Mouse (Mus musculus): ENCODE measurements around the gene Itga2b. TPM values are rescaled to one million over a fixed set of nuclear protein-coding genes. Genes with fewer than 3 reads are reported as not detected.
"Not testable (repeated sequence)": the region's sequence is repeated elsewhere in the genome, so short reads cannot be mapped to it uniquely, and the experiment has no call there.

The Itga2b gene
- total RNA-seq, 2 experiments from 2014 or later, result 3.5 to 4.5 TPM

DNA sequence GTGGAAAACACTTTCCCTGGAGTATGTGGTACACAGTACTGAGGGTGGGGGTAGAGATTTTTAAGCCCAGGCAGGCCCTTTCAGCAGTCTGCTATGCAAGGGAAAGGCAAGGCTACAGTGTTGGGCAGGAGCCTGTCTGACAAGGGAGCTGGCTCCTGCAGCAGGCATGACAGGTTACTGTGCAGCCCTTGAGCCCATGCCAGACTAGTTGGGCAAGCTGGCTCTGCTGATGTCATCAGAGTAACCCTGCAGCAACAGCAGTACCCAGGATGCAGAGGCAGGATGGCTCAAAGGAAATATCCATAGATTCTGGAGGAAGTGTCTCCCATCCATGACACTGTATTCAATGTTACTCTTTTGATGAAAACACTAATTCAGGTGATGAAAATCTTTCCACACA is 51.0 kb downstream of the Itga2b start:
- no peak for DNase-seq (ENCODE audit: low spot score)
- intact Hi-C loops (cut with DNase I), result no loop called here

DNA sequence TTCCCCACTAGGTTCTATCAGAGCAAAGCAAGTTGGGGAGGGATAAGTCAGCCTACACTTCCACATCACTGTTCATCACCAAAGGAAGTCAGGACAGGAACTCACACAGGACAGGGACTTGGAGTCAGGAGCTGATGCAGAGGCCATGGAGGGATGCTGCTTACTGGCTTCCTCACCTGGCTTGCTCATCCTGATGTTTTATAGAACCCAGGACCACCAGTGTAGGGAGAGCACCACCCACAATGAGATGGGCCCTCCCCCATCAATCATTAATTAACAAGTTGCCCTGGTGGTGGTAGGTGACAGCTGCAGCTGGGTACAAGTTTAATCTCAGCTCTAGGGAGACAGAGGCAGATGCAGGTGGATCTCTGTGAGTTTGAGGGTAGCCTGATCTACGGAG is 52.8 kb downstream of the Itga2b start:
- DNase-seq (ENCODE audit: low spot score), result no peak
- intact Hi-C loops (cut with DNase I), result no loop called here

DNA sequence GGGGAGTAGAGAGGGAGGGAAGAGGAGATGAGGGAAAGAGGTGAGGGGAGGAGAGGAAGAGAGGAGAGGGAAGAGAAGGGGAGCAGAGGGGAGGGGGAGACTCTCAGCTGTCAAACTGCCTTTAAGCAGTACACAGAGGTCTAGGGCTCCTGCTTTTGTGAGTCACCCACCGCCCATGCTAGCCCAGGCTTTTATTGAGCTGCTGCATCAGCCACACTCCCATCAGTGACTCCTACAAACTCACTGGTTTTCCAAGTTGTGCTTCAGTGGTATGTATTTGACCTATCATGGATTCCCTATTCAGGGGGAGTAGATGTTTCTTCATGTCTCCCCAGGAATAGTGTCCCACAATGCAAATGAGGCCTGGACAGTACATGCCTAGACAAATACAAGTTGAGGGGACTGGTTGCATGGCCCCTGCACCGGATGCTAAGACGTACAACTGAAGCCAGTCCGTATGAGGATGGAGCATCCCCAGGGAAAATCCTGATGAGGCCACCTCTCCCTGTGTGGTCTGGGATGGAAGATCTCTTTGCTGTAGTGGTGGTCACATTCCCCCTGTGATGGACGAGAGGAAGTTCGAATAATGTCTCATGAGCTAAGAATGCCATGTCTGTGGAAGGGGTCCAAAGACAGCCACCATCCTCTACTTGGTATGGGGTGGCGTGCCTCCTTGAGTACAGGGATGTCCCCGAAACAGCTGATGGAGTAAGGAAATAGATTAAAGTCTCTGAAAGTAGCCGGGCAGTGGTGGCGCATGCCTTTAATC is 54.7 kb downstream of the Itga2b start:
- intact Hi-C loops (cut with DNase I), result no loop called here
- DNase-seq (ENCODE audit: low spot score), result no peak

DNA sequence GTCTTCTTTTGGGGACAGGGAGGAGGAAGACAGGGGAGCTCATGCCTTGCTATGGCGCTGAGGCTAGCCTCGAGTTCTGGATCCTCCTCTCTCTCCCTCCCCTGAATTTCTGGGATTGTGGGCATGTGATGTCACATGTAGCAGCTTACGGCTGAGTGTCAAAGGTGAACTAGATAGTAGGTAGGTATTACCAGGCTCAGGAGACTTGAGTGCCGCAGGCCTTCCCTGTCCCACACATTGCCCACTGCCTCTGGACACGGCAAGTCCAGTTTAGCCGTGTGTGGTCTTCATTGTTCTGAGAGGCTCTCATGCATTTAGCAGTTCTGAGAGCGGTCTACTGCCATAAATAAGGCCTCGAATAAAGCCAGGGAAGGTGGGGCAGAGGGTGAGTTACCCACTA is 56.9 kb downstream of the Itga2b start:
- intact Hi-C loops (cut with DNase I), result no loop called here
- no peak for DNase-seq (ENCODE audit: low spot score)

DNA sequence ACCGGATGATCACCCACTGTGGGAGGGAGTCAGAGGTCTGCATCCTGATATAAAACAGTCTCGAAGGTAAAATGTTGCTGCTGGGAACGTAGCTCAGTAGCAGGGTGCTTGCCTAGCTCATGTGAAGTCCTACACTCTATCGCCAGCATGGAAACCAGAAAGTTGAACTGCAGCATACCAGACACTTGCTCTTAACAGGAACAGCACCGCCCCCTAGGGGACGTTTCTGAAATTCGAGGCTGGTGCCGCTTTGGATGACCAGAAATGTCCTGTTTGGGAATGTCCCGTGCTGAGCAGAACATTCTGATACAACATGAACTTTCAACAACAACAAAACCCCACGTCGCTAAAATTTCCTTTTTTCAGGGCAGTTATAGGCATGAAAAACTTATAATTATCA is 58.2 kb downstream of the Itga2b start:
- peak; percentile 77 for DNase-seq (ENCODE audit: low spot score)
- intact Hi-C loops (cut with DNase I), result loop anchor here (1.0 kb wide), 1 partner anchor 102 kb away; no protein-coding TSS in a partner anchor

DNA sequence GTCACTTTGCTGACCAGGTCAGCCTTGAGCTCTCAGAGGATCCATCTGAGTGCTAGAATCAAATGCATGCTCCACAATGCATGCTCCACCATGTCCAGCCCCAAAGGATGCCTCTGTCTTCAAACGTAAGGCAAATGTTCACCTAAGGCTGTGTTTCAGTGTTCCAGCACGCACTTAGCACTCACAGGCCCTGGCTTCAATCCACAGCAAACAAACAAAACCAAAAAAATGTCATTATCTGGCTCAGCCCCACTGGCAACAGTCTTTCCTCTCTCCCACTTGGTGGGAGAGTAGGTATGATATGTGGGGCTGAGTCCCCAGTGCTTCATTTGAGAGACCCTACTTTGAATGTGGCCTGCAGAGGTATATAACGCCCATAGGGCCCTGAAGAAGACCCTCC is 58.9 kb downstream of the Itga2b start:
- intact Hi-C loops (cut with DNase I), result loop anchor here (1.0 kb wide), 1 partner anchor 102 kb away; no protein-coding TSS in a partner anchor
- no peak for DNase-seq (ENCODE audit: low spot score)

DNA sequence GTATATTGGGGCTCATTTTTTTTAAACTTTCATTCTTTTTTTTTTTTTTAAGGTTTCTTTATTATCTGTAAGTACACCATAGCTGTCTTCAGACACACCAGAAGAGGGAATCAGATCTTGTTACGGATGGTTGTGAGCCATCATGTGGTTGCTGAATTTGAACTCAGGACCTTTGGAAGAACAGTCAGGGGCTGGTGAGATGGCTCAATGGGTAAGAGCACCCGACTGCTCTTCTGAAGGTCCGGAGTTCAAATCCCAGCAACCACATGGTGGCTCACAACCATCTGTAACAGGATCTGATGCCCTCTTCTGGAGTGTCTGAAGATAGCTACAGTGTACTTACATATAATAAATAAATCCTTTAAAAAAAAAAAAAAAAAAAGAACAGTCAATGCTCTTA is 59.6 kb downstream of the Itga2b start:
- DNase-seq (ENCODE audit: low spot score); intact Hi-C loops (cut with DNase I): not testable (repeated sequence)

DNA sequence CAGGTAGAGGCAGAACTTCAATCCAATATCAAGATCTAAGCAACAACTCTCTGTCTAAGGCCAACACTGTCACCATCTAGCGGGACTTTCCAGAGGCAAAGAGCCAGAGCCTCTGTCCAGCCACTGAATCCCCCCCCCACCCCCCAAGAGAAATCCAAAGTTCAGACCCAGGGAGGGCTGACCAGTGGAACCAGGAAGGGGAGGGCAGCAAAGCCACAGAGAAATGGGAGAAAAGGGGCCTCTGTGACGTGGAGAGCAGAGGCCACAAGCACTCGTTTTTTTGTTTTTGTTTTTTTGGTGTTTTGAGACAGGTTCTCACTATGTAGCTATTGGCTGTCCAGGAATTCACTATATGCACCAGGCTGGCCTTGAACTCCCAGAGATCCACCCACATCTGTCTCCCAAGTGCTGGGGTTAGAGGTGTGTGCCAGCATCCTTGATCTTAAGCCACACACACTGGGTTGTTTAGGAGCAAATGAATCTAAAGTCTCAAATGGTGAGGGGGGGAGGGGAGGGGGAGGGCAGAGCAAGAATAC is 60.1 kb downstream of the Itga2b start:
- DNase-seq (ENCODE audit: low spot score), result no peak
- intact Hi-C loops (cut with DNase I), result loop anchor here (1.0 kb wide), 1 partner anchor 19 kb away; no protein-coding TSS in a partner anchor

DNA sequence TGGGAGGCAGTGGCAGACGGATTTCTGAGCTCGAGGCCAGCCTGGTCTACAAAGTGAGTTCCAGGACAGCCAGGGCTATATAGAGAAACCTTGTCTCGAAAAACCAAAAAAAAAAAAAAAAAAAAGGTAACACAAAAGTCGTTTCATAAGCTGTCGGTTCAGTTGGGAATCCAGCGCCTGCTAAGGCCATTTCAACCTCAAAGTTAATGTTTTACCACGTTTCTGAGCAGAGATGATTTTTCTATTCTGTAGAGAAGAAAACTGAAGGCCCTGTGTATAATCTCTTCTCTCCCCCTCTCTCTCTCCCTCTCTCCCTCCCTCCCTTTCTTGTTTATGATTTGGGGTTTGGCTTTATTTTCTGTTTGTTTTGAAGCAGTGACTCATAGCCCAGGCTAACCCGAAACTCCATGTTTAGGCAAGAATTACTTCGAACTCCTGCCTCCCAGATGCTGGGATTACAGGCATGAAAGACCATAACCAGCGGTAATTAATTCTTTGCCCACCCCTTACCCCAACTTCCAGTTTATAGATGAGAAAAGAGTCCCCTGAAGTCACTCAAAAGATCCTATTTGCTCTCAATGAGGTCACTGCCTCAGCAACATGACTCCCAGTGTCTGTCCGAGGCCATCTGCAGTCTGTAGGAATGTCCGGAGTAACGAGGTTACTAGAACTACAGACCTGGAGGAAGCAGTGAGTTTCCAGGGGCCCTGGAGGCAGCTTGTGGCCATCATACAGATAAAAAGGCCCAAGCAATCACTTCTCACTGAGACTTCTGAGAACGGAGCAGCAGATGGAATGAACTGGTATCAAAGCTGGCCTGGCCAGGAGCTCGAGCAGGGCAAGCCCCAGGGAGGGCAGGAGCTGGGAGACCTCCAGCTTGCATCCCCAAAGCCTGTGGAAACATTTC is 60.8 kb downstream of the Itga2b start:
- intact Hi-C loops (cut with DNase I), result loop anchor here (1.0 kb wide), 1 partner anchor 20 kb away; no protein-coding TSS in a partner anchor
- DNase-seq (ENCODE audit: low spot score), result no peak

DNA sequence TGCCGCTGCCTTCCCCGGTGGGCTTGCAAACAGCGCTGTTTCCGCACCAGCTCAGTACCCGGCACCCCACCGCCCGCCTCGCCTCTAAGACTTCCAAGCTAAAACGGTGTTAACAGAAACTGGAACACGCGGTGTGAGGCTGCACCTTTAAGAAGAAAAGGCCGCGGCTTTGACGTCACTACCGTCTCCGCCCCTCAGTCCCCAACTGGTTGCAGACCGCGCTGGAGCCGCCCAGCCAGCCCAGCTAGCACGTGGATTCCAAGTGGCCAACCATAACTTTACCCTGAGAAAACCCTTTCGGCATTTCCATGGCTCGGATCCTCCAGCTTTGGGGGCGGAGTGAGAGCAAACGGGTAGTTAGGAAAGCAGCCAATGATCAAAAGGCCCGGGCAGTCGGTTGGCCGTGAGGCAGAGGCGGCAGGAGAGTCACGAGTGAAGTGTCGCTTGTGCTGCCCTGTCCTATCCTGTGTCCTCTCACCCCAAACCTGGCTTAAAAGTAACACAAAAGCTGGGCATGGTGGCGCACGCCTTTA is 61.5 kb downstream of the Itga2b start:
- intact Hi-C loops (cut with DNase I), result no loop called here
- DNase-seq (ENCODE audit: low spot score), result peak; percentile 97

DNA sequence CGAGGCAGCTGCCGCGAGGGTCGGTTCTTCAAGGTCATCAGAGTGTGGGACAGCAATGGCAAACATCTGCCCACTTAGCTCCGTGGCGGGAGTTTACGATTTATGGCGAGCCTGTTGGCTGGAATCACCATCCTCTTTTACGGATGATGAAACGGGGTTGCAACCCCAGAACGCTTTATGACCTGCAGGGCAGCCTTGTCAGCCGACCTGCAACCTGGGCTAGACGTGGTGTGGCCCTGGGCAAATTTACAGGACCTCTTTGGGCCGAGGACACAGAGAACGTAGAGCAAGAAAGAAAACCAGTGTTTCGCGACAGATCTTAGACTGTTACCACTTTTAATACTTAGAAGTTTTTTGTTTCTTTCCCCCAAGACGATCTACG is 62.1 kb downstream of the Itga2b start, which contains the start of gene Slc25a39:
Slc25a39 (minus strand) TSS at position 113 of the 382 bp plus-strand sequence.
- DNase-seq (ENCODE audit: low spot score), result no peak
- intact Hi-C loops (cut with DNase I), result loop anchor here (1.0 to 2.0 kb wide), 2 partner anchors 69 to 90 kb away; no protein-coding TSS in a partner anchor

DNA sequence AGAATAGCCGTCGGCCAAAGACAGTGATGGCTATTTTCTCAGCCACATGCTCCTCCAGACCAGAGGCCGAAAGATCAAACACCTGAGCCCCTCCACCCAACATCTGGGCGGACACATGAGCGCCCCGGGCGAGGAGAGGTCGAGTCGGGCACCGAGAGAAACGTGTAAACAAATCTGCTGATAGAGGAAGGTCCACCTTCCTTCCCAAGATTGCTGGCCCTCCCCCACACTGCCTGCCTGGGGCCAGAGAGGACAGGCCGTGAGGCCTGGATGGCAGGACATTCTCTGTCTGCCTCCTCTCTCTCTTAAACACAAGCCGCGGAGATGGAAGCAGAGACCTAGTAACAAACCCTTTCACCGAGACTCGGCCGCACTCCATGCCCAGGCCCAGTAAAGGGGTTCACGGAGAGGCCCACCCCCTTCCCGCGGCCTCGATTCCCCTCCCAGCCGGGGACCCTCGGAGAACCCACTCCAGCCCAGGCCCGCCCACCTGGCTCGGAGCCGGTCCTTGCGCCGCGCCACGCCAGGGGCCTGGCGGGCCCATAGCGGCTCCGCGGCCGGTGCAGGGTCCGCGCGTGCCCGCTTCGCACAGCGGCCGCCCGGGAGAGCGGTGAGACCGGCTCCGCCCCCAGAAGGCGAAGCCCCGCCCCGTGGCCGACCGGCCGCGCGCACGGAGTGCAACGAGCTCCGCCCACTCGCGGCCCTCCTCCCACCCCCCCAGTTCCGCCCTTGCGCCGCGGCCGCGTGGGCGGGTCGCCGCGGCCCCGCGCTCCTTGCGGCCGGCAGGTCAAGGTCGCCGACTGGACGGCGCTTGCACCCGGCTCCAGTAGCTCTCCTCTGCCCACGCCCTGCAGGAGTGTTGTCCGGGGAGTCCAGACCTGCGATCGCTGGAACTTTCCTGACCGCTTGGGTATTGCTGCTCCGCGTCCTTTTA is 62.8 kb downstream of the Itga2b start:
- DNase-seq (ENCODE audit: low spot score), result peak; percentile 85
- intact Hi-C loops (cut with DNase I), result loop anchor here (1.0 to 2.0 kb wide), 2 partner anchors 68 to 89 kb away; no protein-coding TSS in a partner anchor

DNA sequence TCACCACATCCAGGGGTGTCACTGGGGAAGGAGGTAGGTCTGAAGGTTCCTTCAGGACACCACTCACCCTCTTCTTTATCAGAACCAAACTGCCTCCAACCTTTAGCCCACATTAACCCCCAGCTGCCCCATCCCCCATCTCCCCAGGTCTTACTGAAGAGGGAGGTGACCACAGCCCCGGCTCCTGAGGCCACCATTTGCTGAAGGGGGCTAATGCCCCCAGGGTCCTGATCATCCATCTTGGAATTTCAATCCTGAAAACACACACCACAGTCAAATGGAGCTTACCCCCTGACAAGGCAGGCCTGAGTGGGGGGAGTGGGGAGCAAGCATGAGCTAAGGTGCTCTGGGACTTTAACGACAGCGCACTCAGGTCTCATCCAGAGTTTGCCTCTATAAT is 63.5 kb downstream of the Itga2b start:
- DNase-seq (ENCODE audit: low spot score), result no peak
- intact Hi-C loops (cut with DNase I), result loop anchor here (2.0 kb wide), 1 partner anchor 68 kb away; no protein-coding TSS in a partner anchor

DNA sequence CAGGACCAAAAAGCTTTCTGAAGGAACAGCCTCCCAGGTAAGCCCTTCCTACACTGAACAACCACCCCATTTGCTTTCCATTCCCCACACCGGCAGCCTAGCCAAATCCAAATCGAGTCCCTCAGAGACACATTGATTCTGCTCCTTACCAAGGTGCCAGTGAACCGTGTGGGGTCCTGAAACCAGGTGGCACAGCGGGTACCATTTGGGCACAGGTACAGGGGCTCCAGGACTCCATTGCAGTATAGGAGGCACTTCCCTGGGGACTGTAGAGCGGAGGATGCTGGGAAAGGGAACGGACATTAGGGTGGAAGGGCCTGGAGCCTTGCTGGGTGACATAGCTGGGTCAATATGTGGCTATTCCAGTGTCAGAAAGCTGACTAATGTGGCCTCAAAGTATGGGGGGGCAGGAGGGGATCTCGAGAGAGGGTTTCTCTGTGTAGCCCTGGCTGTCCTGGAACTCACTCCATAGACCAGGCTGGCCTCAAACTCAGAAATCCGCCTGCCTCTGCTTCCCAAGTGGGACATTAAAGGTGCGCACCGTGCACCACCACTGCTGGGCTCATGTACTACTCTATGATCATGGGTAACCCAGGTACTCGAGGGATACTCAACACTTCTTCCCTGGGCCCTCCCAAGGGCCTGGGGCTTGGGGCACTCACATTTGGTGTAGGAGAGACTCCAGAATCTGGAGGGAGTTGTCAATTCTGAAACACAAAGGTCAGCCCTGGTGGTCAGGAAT is 64.2 kb downstream of the Itga2b start:
- intact Hi-C loops (cut with DNase I), result loop anchor here (2.0 kb wide), 1 partner anchor 67 kb away; no protein-coding TSS in a partner anchor
- no peak for DNase-seq (ENCODE audit: low spot score)

DNA sequence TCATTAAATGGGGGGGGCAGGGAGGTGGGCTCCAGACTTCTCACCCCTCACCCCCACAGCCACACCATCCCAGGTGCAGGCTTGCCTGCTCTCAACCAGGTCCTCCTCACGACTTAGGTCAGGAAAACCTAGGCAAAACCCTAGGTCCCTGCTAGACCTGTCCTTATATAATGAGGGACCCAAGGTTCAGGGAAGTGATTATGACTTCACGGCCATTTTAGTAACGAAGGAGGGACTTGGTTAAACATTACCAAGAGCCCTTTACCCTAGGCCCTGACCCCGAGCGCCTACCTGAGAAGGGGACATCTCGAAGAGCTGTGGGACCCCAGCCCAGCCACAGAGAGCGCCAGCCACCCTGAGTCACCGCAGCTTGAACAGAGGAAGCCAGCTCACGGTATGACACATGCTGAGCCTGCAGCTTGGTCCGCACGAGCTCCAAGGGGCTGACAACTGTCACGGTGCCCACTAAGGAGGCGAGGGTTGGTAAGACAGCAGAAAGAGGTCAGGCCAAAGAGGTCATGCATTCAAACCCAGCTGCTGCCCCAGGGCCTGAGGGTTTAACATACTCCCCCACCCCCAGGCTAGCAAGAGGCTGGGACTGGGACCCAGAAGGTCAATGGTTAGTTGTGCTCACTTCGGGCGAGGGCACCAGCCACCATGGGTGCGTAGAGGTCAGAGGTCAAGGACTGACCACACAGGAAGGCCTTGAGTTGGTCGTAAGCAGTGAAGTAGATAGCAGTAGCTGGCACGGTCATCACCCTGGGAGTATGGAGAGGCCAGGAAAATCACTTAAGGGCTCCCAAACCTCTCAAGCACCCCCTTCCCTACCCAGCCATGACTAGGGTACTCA is 65.5 kb downstream of the Itga2b start:
- DNase-seq (ENCODE audit: low spot score), result no peak
- intact Hi-C loops (cut with DNase I), result no loop called here

DNA sequence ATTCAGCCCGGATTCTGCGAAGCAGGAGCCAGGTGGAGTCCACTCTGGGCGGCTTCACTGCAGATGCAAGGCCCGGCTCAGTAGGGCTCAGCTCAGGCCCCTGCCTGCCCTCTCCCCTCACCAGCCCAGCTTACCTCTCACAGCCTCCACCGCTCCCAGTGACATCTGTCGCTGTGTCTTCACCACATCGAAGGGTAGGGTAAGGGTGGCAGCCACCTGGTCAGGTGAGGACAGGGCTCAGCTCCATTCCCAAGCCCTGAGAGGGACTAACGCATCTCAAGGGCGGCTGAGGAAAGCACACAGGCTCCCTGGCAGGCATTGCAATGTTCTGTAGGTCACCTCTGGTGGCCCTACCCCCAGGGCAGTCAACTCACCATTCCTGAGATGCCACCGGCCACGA is 66.3 kb downstream of the Itga2b start:
- intact Hi-C loops (cut with DNase I), result no loop called here
- no peak for DNase-seq (ENCODE audit: low spot score)

Measured in heart, postnatal 25 days (tissue).